Mouse (Mus musculus): ENCODE measurements around the gene Asb10.

DNA sequence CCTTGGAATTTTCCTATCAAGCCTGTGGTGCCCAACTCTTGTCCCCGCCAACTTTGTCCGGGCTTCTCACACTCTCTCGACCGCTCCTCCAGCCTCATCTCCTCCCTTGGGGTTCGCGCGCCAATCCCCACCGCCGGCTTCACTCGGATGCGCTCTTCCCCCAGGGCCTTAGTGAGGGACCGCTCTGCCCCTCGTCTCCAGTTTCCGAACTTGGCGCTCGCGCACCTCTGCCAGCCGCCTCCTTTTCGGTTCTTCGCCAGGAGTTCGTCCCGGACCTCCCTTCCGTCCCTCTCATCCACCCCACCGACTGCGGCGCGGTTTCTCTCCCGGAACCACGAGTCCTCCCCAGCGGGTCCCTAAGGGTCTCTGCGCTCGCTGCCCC lies 36.0 kb upstream of the Asb10 start:
- TF ChIP-seq CTCF (conservative IDR thresholded peaks at IDR 0.05; ENCODE audit: insufficient read depth, insufficient read length, low read depth, low read length) (no peak), POLR2A (IDR thresholded peaks at IDR 0.05; ENCODE audit: low read depth, low read length) (no peak)

All from kidney, adult 2 months (tissue).